Mouse (Mus musculus) right cerebral cortex, postnatal 14 days (tissue): ENCODE results near the gene Muc16.

ENCODE experiments used
- DNase-seq: peaks from one replicate; pipeline ENCODE4 v3.0.0; 2022

Gene Muc16

DNA sequence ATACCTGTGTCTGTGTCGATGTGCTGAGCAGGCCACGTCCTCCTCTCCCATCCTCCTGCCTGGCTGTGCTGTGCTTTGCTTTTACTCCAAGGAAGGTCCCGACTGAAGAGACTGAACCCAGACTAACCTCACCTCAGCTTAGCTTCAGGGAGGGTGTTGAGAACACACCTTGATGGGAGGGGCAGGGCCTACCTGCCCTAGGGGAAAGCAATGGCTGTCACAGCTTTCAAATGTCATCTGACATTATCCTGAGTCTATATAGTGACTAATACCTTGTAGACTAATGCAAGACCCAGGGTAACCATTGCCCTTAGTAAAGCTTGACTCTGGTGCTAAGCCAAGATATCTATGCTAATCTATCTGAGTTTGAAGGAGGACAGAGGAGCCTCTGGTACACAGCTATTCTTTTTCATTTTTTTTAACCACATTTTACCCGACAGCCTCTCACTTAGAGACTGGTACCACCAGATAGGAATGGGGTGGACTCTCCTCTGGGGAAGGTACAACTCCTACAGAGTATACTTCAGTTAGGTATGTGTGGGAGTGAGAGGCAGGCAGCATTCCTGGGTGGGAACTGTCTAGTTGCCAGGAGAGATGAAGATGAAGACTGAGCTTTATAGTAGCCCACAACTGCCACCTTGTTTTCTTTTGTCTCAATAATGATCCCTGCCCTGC, at the start of gene Muc16:
TSS of gene Muc16 (minus strand) at position 51 of the 675 bp plus-strand sequence.
- no peak for DNase-seq

DNA sequence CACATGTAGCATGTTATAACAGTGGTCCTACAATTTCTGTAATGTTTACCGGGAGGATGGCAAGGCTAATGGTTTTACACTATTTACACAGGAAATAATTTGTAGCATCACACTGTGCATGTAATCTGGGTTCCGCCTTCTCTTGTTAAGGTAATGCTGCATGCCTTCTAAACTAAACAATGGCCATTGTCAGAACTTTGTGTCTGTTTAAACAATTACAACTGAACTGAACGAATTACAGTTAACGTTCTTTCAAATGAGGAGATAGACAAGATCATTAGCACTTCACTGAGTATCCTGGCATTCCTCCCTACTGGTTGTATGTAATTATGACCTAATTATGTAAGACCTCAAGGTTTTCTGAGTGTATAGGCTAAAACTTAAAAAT, 48.4 kb upstream of the Muc16 start:
- DNase-seq = no peak

DNA sequence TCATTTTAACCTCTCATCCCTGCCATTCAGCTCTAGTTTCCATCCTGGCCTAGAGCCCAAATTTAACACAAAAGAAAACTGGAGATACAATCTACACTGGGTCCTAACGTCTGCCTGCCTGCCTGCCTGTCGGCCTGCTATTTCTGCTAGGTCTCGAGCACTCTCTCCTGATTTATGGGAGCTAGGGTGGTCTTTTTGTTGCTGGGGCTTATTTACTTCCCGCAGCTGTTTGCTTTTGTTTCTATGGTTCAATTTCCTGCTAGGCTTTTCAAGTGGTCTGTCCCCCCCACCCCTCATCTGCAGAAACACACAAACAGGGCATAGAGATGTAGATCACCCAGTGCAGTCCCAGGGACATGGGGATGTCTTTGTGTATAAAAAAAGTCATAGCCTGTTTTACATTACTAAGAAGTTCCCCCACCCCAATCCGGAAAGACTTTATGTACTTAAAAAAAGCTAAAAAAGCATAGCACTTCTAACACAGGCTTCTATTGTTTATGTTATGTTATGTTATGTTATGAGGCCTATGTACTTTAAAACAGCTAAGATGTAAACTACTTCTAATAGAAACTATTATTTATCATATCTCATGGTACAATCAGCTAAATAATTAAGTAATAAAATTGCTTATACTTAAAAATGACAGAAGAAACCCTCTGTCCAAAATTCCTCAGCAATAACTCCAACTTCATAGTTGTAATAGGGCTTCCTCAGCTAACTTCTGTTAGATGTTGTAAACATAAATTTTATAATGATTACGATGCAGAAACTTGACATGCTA, 47.8 kb upstream of the Muc16 start:
- no peak for DNase-seq

- no peak for DNase-seq
These were observed 46.7 kb upstream of the Muc16 start for GRCm38 (mm10) chr9:18721011-18721410.

- DNase-seq = no peak
These were observed 31.3 kb upstream of the Muc16 start for GRCm38 (mm10) chr9:18705628-18706027.

GRCm38 (mm10) chr9:18598366-18598765, 76.0 kb downstream of the Muc16 start:
- no peak for DNase-seq

- DNase-seq = peak; percentile 2
These were observed 166.2 kb downstream of the Muc16 start for GRCm38 (mm10) chr9:18508098-18508497.

GRCm38 (mm10) chr9:18478168-18478567, 196.2 kb downstream of the Muc16 start, which contains the start of the genes Zfp558 and Mbd3l1:
Gene Zfp558 (minus strand): TSS chr9:18478268.
Gene Mbd3l1 (plus strand): TSS chr9:18478359.
- no peak for DNase-seq

GRCm38 (mm10) chr9:18473324-18474128, 200.8 kb downstream of the Muc16 start:
- peak; percentile 75 for DNase-seq

GRCm38 (mm10) chr9:18468005-18468404, 206.3 kb downstream of the Muc16 start:
- no peak for DNase-seq

DNA sequence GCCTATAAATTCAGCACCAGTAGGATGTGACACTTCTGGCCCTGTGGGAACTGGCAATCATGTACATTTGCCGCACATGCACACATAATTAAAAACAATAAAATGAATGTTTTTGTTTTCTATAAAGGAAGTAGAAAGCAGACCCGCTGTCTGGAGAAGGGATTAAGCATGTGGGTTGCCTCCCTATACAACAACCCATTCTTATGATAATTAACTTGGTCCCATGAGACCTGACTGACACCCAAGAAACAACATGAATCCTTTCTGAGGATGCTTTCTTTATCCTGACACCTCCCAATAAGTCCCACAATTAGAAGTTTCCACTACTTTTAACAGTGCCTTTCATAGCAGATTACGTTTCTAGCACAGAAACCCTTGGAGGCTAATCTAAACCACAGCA, 207.0 kb downstream of the Muc16 start:
- DNase-seq = no peak

DNA sequence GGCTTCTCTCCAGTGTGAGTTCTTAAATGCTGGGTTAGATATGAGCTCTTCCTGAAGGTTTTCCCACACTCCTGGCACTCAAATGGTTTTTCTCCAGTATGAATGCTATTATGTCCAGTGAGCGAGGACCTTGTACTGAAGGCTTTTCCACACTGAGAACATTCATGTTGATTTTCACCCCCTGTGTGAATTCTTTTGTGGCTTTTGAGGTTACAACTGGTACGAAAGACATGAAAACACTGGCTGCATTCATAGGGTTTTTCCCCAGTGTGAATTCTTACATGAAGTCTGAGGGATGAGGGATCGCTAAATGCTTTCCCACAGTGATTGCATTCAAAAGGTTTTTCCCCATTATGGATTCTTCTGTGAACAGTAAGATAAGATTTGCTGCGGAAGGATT, 217.8 kb downstream of the Muc16 start:
- DNase-seq = no peak
